Mouse (Mus musculus) liver, postnatal 0 days (tissue): ENCODE data around the gene Grin3b.

Experiments
- CTCF ChIP-seq: sonication (generic); IDR thresholded peaks from 2 replicates; pipeline ENCODE4 v1.5.1; 2016; ENCODE audit warnings: antibody characterized with exemption, low read depth
- EP300 ChIP-seq: IDR thresholded peaks from 2 replicates; pipeline ENCODE4 v1.6.1; 2016; ENCODE audit warnings: antibody characterized with exemption, low read depth, mild to moderate bottlenecking

DNA sequence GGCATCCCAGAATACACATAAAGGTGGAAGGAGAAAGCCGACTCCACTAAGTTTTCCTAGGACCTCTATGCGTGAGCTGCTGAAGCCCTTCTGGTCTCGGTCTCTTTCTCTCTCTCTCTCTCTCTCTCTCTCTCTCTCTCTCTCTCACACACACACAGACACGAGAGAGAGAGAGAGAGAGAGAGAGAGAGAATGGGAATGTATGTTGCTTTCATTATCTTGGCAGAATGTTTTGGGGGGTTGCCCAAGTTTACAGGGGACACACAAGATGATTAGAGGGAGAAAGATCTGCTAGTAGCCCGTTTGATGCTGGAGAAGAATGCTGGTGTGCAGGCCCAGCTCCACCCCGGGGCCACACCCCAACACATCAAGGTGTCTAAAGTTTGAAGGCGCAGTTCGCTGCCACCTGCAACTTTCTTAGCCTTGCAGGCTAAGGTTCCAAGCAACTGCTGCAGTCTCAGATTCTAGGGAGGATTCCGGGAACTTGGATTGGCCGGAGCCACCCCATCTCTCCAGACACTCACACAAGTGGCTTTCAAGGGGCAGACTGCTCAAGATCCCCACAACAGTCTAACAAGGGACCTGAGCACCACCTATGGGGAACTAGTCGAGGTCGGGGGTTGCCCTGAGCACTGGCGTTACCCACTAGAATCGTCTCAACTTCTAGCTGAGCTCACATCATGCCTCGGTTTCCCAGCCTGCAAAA lies 44.6 kb upstream of the Grin3b start:
- TF ChIP-seq CTCF (no peak), EP300 (no peak)
